Mouse (Mus musculus) testis, adult 2 months (tissue): Measurements from ENCODE around the gene S100pbp. TPM values are rescaled to one million over a fixed set of nuclear protein-coding genes. Genes with fewer than 3 reads are reported as not detected.

Source experiments
- H3K27ac ChIP-seq: fragments of 200-500 bp; 2 replicates; pipeline ENCODE4 v1.5.1; 2012; ENCODE audit warnings: low read depth, low read length; ENCODE audit not compliant: control insufficient read depth, insufficient read depth
- H3K27me3 ChIP-seq: fragments of 200-500 bp; 2 replicates; pipeline ENCODE4 v1.6.1; 2012; ENCODE audit warnings: mild to moderate bottlenecking, low read length, moderate library complexity; ENCODE audit not compliant: control insufficient read depth, insufficient read depth
- H3K36me3 ChIP-seq: fragments of 200-500 bp; 2 replicates; pipeline ENCODE4 v1.6.1; 2012; ENCODE audit warnings: mild to moderate bottlenecking, low read length; ENCODE audit not compliant: control insufficient read depth, insufficient read depth
- H3K4me1 ChIP-seq: fragments of 200-500 bp; 2 replicates; pipeline ENCODE4 v1.6.1; 2012; ENCODE audit warnings: low read length; ENCODE audit not compliant: control insufficient read depth, insufficient read depth
- H3K4me3 ChIP-seq: fragments of 200-500 bp; 2 replicates; pipeline ENCODE4 v1.5.1; 2012; ENCODE audit warnings: low read depth, mild to moderate bottlenecking, low read length, moderate library complexity, mixed read lengths; ENCODE audit not compliant: control insufficient read depth
- CTCF ChIP-seq: fragments of 200-500 bp; IDR thresholded peaks from 2 replicates; pipeline ENCODE4 v1.5.1; 2012; ENCODE audit warnings: low read depth, mild to moderate bottlenecking, inconsistent platforms, low read length, moderate library complexity; ENCODE audit not compliant: control insufficient read depth, insufficient read depth, insufficient replicate concordance
- POLR2A ChIP-seq: fragments of 200-500 bp; IDR thresholded peaks from 2 replicates; pipeline ENCODE4 v1.6.1; 2012; ENCODE audit warnings: low read depth, mild to moderate bottlenecking, inconsistent platforms, low read length, moderate library complexity; ENCODE audit not compliant: control insufficient read depth
- polyA plus RNA-seq: library from polyadenylated mRNA; depleted of rRNA; stranded (reverse); fragments of >200 nt; gene quantifications from 2 replicates; pipeline ENCODE4 v1.2.3, GENCODE M21; 2012

Gene S100pbp
- polyA plus RNA-seq, 1 experiment, result 34.6 TPM

GRCm38 (mm10) chr4:129140808-129141207 lies 48.7 kb downstream of the S100pbp start:
- no peaks in the 10 kb centered on the region for H3K27me3 ChIP-seq
- H3K27ac ChIP-seq, result peak overlapping the region; percentile 21; the same call in 1 of the 2 replicates
- H3K4me3 ChIP-seq, result no peak overlapping the region
- H3K4me1 ChIP-seq, result peaks cover 7% of the 10 kb centered on the region
- H3K36me3 ChIP-seq, result no peaks in the 10 kb centered on the region
- TF ChIP-seq POLR2A (no peak), CTCF (no peak)

- no peaks in the 10 kb centered on the region for H3K27me3 ChIP-seq
- no peaks in the 10 kb centered on the region for H3K36me3 ChIP-seq
- H3K27ac ChIP-seq, result peak overlapping the region; percentile 3; the same call in 1 of the 2 replicates
- TF ChIP-seq CTCF, result no peak
- no peak for TF ChIP-seq POLR2A
- H3K4me3 ChIP-seq, result no peak overlapping the region
- peaks cover 7% of the 10 kb centered on the region for H3K4me1 ChIP-seq
These were observed 49.9 kb downstream of the S100pbp start for GRCm38 (mm10) chr4:129139642-129140041.

GRCm38 (mm10) chr4:129137392-129138321 lies 51.9 kb downstream of the S100pbp start:
- H3K36me3 ChIP-seq, result no peaks in the 10 kb centered on the region
- TF ChIP-seq CTCF (no peak), POLR2A (no peak)
- H3K27me3 ChIP-seq, result no peaks in the 10 kb centered on the region
- peaks cover 8% of the 10 kb centered on the region for H3K4me1 ChIP-seq
- peak overlapping the region; percentile 18 for H3K4me3 ChIP-seq
- H3K27ac ChIP-seq, result peak overlapping the region; percentile 23; the same call in 1 of the 2 replicates

- no peak for TF ChIP-seq CTCF
- no peak for TF ChIP-seq POLR2A
- Histone ChIP-seq H3K36me3 (no peaks in the 10 kb centered on the region), H3K27me3 (no peaks in the 10 kb centered on the region), H3K27ac (0 out of 2 replicates have a peak within 1 kb of the TSS, but pooled peaks have one; percentile 23), H3K4me1 (peaks cover 8% of the 10 kb centered on the region), H3K4me3 (peak within 1 kb of the TSS; percentile 52)
These were observed 52.7 kb downstream of the S100pbp start, which contains the start of gene Fndc5 for GRCm38 (mm10) chr4:129136579-129137391. TSS of gene Fndc5 (plus strand) at chr4:129136999.

GRCm38 (mm10) chr4:129136189-129136578 lies 53.3 kb downstream of the S100pbp start:
- 0 out of 2 replicates have a peak overlapping the region, but pooled peaks have one; percentile 19 for H3K27ac ChIP-seq
- H3K36me3 ChIP-seq, result no peaks in the 10 kb centered on the region
- H3K4me3 ChIP-seq, result peak overlapping the region; percentile 52
- no peaks in the 10 kb centered on the region for H3K27me3 ChIP-seq
- no peak for TF ChIP-seq POLR2A
- no peak for TF ChIP-seq CTCF
- H3K4me1 ChIP-seq, result peaks cover 8% of the 10 kb centered on the region

- Histone ChIP-seq H3K4me3 (no peak overlapping the region), H3K27me3 (no peaks in the 10 kb centered on the region; the same call in 1 of the 2 replicates), H3K27ac (no peak overlapping the region), H3K36me3 (no peaks in the 10 kb centered on the region), H3K4me1 (peaks cover 8% of the 10 kb centered on the region)
- no peak for TF ChIP-seq POLR2A
- no peak for TF ChIP-seq CTCF
These were observed 53.9 kb downstream of the S100pbp start for GRCm38 (mm10) chr4:129135637-129136036.
